Mouse (Mus musculus) ovary, postnatal 14 days (tissue): ENCODE data around the gene Smurf1.

Experiments used
- DNase-seq: peaks from one replicate; pipeline ENCODE4 v3.0.0; 2022; ENCODE audit warnings: low spot score

Smurf1 gene

GRCm38 (mm10) chr5:144965639-144966351 is at the start of gene Smurf1:
Smurf1 (minus strand) TSS chr5:144965847.
- DNase-seq = peak; percentile 78

GRCm38 (mm10) chr5:145014278-145014677 is 48.6 kb upstream of the Smurf1 start:
- no peak for DNase-seq

- DNase-seq = no peak
These were observed 43.4 kb upstream of the Smurf1 start for GRCm38 (mm10) chr5:145008878-145009659.

- no peak for DNase-seq
These were observed 39.9 kb upstream of the Smurf1 start for GRCm38 (mm10) chr5:145005596-145005995.

- DNase-seq = no peak
These were observed 38.8 kb upstream of the Smurf1 start for GRCm38 (mm10) chr5:145004495-145004894.

- DNase-seq = no peak
These were observed 37.7 kb upstream of the Smurf1 start for GRCm38 (mm10) chr5:145003362-145003761.

- DNase-seq = no peak
These were observed 32.8 kb upstream of the Smurf1 start for GRCm38 (mm10) chr5:144998491-144998890.

- no peak for DNase-seq
These were observed 24.8 kb upstream of the Smurf1 start for GRCm38 (mm10) chr5:144990481-144990880.

GRCm38 (mm10) chr5:144990051-144990450 is 24.4 kb upstream of the Smurf1 start:
- DNase-seq = no peak

GRCm38 (mm10) chr5:144989061-144989405 is 23.4 kb upstream of the Smurf1 start:
- DNase-seq = no peak

- DNase-seq = peak; percentile 21
These were observed 22.9 kb upstream of the Smurf1 start for GRCm38 (mm10) chr5:144988340-144989060.

GRCm38 (mm10) chr5:144987561-144987960 is 21.9 kb upstream of the Smurf1 start:
- DNase-seq = no peak

GRCm38 (mm10) chr5:144984839-144985238 is 19.2 kb upstream of the Smurf1 start:
- no peak for DNase-seq

GRCm38 (mm10) chr5:144983227-144983626 is 17.6 kb upstream of the Smurf1 start:
- no peak for DNase-seq

- no peak for DNase-seq
These were observed 13.5 kb upstream of the Smurf1 start for GRCm38 (mm10) chr5:144979110-144979509.

- peak; percentile 29 for DNase-seq
These were observed 13.0 kb upstream of the Smurf1 start for GRCm38 (mm10) chr5:144978533-144979107.

GRCm38 (mm10) chr5:144971266-144971665 is 5.6 kb upstream of the Smurf1 start:
- DNase-seq = no peak

- DNase-seq = peak; percentile 84
These were observed 592 bp downstream of the Smurf1 start for GRCm38 (mm10) chr5:144964872-144965638.

- no peak for DNase-seq
These were observed 1.2 kb downstream of the Smurf1 start for GRCm38 (mm10) chr5:144964465-144964864.

GRCm38 (mm10) chr5:144963817-144964261 is 1.8 kb downstream of the Smurf1 start:
- DNase-seq = peak; percentile 47

GRCm38 (mm10) chr5:144963401-144963800 is 2.2 kb downstream of the Smurf1 start:
- no peak for DNase-seq

GRCm38 (mm10) chr5:144958271-144958670 is 7.4 kb downstream of the Smurf1 start:
- no peak for DNase-seq
